Mouse (Mus musculus) G1E (cell line): ENCODE measurements around the gene Serpinb6b.

ENCODE experiments used
- CTCF ChIP-seq: IDR thresholded peaks from 2 replicates; pipeline ENCODE4 v1.5.1; 2012; ENCODE audit warnings: low read depth, low read length, inconsistent platforms, mixed read lengths
- GATA1 ChIP-seq: IDR thresholded peaks from 2 replicates; pipeline ENCODE4 v1.6.1; 2012; ENCODE audit warnings: borderline replicate concordance, low read length, inconsistent platforms, mixed read lengths
- TAL1 ChIP-seq: conservative IDR thresholded peaks from 2 replicates; pipeline ENCODE4 v1.6.1; 2012; ENCODE audit warnings: low read depth, low read length, inconsistent platforms, mixed read lengths

DNA sequence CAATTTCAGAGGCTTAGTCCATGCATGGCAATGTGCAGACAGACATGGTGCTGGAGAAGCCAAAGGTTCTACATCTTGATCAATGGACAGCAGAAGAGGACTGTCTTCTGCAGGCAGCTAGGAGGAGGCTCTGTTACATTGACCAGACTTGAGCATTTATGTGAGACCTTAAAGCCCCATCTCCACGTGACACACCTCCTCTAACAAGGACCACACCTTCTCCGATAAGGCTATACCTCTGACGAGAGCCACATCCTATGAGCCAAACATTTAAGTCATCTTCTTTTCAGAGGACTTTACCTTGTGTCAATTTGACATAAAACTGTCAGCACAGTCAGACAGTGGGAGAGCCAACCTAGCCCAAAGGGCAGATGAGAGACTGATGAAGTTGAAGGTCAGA lies 5.8 kb downstream of the Serpinb6b start:
- TF ChIP-seq CTCF (no peak), GATA1 (no peak), TAL1 (no peak)
